Mouse (Mus musculus) retina, postnatal 1 day (tissue): ENCODE data around the gene Fam69a.
"Not testable (repeated sequence)": the region's sequence is repeated elsewhere in the genome, so short reads cannot be mapped to it uniquely, and the experiment has no call there.

Source experiments
- DNase-seq: peaks from one replicate; pipeline ENCODE4 v3.0.0-alpha.2; 2012

Gene Fam69a

GRCm38 (mm10) chr5:107986967-107987834, at the start of gene Fam69a:
Gene Fam69a, minus strand, starts transcription at chr5:107987085.
- peak; percentile 96 for DNase-seq

GRCm38 (mm10) chr5:108035523-108035922, 48.6 kb upstream of the Fam69a start:
- peak; percentile 8 for DNase-seq

GRCm38 (mm10) chr5:108034194-108034593, 47.3 kb upstream of the Fam69a start:
- DNase-seq = peak; percentile 71

DNA sequence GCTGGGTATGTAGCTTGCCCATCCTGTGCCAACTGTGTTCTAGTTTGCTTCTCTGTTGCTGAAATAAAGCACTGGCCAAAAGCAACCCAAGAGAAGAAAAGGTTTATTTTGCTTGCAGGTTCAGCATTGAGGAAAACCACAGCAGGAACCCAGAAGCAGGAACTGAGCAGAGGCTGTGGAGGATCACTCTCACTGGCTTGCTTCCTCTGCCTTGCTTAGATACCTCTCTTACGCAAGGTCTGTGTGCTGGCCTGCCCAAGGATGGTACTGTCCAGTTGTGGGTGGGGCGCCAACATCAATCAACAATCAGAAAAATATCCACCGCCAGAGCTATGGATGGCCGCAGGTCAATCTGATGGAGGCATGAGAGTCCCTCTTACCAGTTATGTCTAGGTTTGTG, 44.4 kb upstream of the Fam69a start:
- DNase-seq = no peak

- DNase-seq = peak; percentile 16
Observed at GRCm38 (mm10) chr5:108029968-108030367, 43.1 kb upstream of the Fam69a start.

DNA sequence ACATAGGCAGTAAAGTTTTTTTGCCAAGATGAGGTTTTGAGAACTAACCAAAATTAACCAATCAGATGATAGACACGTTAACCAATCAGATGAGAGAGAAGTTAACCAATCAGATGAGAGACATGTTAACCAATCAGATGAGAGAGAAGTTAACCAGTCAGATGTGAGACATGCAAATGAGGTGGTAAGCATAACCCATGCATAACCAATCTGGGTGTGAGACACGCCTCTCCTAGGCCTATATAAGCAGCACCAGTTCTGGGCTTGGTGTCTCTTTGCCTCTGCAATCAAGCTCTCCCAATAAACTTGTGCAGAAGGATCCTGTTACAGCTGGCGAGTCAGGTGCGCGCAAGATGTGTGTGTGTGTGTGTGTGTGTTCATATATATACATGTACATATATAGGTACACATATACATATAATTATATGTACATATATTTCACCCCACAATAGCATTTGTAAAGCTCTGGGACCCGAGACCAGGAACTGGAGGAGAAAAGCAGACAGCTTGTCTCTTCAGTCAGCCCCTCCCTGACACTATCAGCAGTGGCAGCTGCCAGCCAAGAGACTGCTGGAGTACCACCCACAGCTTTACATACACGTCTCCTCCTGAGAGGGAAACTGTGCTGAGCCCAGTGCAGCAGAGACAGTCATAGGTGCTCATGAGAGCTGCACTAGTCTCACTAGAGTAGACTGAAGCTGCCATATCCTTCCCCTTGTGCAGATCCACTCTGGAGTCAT, 42.1 kb upstream of the Fam69a start:
- DNase-seq = not testable (repeated sequence)

GRCm38 (mm10) chr5:108028230-108028629, 41.3 kb upstream of the Fam69a start:
- DNase-seq = no peak

DNA sequence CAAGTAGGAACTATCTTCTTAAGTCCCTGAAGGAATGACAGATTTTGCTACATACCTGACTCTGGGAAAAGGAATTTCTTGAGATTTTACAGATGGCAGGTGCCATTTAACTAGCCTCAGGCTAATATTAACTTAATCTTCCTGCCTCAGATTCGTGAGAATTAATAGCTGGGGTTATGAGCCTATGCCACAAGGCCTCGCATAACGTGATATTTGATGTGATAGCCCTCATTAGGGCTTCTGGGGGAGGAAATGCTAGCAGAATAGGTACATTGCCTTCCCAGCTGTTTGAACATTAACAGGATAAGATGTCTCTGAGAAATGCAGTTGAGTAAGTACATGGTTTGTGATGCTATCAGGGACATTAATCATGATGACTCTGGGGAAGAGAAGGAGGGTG, 34.5 kb upstream of the Fam69a start:
- DNase-seq = no peak

- DNase-seq = no peak
Observed at GRCm38 (mm10) chr5:108019367-108019766, 32.5 kb upstream of the Fam69a start.

- no peak for DNase-seq
Observed at GRCm38 (mm10) chr5:108017232-108017631, 30.3 kb upstream of the Fam69a start.

DNA sequence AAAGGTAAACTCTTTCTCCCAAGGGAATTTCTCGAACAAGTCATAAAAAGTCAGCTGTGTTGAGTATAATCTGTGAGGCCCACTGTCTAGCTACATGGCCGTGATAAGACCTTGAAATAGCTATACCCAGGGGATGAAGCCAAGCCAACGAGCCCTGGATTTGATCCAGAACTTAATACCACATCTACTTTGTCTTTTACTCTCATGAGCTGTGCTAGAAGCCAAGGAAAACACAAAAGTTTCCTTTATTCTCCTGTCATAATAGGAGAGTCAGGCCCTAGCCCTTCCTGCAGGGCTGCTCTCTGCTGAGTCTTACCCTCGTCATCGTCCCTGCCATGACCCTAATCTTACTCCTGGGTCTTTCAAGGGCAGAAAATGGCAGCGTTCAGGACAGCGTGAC, 28.5 kb upstream of the Fam69a start:
- no peak for DNase-seq

DNA sequence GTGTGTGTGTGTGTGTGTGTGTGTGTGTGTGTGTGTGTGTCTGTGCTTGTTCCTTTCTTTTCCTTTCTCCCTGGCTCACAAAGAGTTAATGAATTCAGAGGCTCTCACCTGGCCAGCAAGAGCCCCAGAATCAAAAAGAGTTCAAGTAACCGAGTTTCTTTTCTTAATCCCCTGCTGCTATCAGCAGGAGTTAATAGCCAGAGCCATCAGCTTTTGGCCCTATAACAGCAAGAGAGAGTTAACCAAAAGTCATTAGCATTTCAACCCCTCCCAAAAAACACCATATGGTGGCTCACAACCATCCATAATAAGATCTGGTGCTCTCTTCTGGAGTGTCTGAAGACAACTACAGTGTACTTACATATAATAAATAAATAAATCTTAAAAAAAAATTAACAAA, 27.3 kb upstream of the Fam69a start:
- DNase-seq = no peak

DNA sequence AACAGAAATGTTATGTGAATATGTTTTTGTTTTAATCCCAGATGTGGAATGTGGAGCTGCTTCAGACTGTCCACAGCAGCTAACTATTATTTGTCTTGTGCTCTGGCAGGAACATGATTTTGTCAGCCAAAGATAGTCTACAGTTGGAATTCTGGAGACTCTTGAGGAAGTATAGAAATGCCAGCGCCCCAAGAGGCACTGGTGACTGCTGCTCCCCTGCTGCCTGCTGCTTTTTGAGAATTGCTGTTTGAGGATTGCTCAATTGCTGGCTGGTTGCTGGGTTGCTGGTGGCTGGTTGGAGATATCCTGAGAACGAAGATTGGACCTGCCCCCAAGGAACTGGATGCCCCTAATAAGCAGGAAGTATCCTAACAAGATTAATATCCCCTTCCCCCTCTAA, 22.8 kb upstream of the Fam69a start:
- DNase-seq = no peak

- DNase-seq = no peak
Observed at GRCm38 (mm10) chr5:108005134-108005533, 18.2 kb upstream of the Fam69a start.

DNA sequence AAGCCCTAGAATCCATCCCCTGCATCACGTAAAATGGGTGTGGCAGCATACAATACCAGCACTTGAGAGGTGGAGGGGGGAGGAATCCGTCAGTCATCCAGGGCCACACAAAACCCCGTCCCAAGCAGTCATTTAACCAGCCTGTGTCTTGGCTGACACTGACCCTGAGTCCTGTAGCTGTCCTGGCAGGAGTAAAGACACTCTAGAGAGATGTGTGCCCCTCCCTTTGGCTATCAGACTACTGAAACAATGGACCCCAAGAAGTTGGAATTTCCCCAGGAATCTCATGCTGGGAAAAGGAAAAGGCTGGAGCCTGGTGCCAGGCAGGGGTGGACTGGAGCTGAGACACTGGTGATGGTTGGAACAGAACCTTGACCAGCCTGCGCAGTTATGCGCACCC, 15.8 kb upstream of the Fam69a start:
- DNase-seq = no peak

DNA sequence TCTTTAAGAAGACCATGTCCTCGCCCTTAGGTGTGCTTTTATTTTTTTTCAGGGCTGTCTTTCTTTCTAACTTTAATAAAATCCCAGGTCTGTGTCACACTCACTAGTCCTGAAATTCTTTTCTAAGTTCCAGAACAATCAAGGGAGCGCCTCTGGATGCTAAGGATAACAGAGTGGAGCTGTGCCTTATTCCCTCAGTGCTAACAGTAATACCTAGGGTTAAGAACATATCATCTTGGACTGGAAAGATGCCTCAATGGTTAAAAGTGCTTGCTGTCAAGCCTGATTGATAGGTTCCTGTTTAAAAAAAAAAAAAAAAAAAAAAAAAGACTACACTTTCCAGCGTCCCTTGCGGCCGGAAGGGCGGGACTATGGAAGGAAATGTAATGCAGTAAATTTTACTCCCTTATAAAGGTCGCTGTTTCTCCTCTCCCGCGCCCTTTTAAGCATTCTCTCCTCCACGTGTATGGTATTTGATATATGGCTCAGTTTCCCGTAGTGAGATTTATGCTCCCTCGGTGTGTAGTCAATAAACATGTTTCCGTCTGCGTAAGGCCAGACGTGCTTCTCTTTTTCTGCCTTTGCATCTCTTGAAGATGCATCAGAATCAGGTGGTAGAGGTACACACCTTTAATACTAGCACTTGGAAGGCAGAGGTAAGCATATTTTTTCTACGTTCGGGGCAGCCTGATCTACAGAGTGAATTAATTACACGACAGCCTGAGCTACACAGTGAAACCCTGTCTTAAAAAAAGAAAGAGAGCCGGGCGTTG, 14.1 kb upstream of the Fam69a start:
- peak; percentile 74 for DNase-seq

DNA sequence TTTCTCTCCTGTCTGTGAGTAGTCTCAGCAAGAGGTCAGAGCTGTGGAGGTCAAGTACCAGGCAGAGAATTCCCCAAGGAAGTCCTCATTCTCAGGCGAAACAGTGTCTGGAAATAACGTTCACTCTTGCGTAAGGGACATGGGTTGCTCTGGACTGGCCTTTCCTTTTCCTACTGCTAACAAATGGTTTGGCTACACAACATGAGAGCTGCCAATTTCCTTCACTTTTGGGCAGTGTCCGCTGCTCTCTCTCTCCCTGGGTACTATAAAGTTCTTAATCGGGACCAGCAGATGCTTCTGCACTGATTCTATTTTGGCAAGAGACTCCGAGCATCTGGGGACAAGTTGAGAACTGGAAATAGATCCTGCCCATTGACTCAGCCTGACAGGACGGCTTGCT, 10.8 kb upstream of the Fam69a start:
- no peak for DNase-seq

GRCm38 (mm10) chr5:107995936-107996335, 9.1 kb upstream of the Fam69a start:
- DNase-seq = no peak

GRCm38 (mm10) chr5:107987835-107988251, 958 bp upstream of the Fam69a start:
- peak; percentile 15 for DNase-seq

GRCm38 (mm10) chr5:107986255-107986966, 474 bp downstream of the Fam69a start:
- DNase-seq = peak; percentile 81

DNA sequence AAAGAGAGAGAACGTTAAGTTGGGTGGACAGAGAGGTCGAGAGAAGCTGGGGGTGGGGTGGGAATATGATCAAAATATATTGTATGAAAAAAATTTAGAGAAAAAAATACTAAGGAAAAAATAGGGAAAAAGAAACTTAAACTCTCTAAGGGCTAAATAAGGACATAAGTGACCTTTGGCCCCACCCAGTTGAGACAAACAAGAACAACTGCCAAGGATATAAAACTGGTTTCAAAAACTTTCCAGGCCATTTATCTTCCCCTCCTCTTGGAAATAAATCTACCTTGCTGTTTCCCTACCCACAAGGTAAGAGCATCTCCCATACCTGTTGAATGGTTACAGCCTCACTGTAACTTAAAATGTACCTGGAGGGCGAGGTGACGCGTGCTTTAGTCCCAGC, 2.9 kb downstream of the Fam69a start:
- DNase-seq = no peak

GRCm38 (mm10) chr5:107982016-107982415, 4.9 kb downstream of the Fam69a start:
- DNase-seq = no peak

DNA sequence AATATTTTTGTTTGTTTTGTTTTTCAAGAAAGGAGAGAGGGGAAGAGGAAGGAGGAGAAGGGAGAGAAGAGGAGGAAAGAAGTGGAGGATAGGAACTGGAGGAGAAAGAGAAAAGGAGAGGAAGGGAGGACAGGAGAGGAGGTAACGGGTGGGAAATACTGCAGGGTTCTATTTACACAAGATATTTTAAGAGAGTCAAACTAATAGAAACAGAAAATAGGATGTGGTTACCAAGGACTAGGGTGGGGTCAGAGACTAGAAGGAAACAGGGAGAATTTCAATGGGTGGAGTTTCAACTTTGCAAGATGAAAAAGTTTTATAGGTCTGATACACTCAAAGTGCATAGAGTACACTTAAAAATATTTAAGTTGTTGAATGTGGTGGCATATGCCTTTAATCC, 7.0 kb downstream of the Fam69a start:
- no peak for DNase-seq
